Mouse (Mus musculus): Measurements from ENCODE around the gene Rep15. TPM values are rescaled to one million over a fixed set of nuclear protein-coding genes. Genes with fewer than 3 reads are reported as not detected.

Rep15 gene
- polyA plus RNA-seq, 1 experiment from 2014 or later: 1.1 TPM

DNA sequence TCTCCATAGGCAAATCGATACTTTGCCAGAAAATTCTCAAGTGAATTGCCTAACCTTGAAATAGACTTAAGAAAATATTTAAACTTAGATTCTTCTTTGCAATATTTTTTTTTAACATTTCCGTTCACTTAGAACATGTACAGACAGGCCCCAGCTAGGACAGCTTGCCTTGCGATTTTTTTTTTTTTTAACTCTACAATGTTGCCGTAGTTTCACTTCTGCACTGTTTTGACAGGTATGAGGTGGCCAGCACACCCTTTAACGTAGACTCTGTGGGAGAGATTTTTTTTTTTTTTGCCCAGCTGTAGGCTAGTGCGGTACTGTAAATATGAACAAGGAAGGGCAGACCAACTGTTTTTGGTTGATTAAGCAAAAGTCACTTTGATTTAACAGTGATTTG, 22.0 kb upstream of the Rep15 start:
- Histone ChIP-seq H3K36me3 (ENCODE audit: control insufficient read depth, insufficient read depth) (no peaks in the 10 kb centered on the region), H3K27me3 (replicated peaks; ENCODE audit: control insufficient read depth, insufficient read depth, low read length) (no peaks in the 10 kb centered on the region), H3K4me2 (ENCODE audit: low read length) (no peak overlapping the region), H3K4me1 (replicated peaks; ENCODE audit: control insufficient read depth, insufficient read depth, low read length) (no peaks in the 10 kb centered on the region), H3K4me3 (replicated peaks; ENCODE audit: low read length) (no peak overlapping the region), H3K27ac (ENCODE audit: low read length) (no peak overlapping the region), H3K9ac (replicated peaks; ENCODE audit: low read depth, low read length) (no peak overlapping the region), H3K9me3 (ENCODE audit: control insufficient read depth, low read length) (no peaks in the 10 kb centered on the region)
- no peak for ATAC-seq
- 84% methylated on average over 6 of the region's 6 CpGs for WGBS

DNA sequence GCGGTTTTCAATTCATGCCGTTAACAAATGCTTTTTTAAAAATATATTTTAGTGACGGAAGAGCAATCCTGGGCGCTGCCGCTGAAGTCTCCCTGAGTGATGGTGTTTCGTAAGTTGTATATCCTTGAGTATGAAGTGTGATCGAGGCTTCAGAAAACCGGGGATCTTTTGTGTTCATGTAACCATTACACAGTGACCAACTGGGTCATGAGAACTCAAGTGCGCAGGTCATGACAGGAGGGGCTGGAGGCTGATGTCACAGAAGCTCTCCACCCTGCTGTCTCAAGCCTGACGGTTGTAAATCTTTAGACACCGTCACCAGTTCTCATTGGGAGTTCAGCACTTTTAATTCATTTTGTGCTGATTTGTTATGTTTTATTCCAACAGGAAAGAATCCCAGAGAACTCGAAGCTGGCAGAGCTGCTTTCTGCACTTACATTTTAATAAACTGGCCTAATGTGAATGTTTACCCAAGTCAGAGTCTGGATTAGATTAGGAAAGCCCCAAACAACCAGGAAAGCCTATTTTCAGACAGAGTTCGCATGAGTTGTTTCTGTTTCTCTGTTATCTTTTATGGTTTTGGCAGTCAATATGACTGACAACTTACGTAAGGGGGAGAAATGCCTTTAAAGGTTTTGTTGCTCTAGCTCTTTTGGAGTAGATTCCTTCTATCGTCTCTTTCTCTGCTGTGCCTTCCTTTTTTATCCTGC, 21.4 kb upstream of the Rep15 start:
- Histone ChIP-seq H3K4me2 (ENCODE audit: low read length) (no peak overlapping the region), H3K9ac (replicated peaks; ENCODE audit: low read depth, low read length) (no peak overlapping the region), H3K4me1 (replicated peaks; ENCODE audit: control insufficient read depth, insufficient read depth, low read length) (no peaks in the 10 kb centered on the region), H3K27me3 (replicated peaks; ENCODE audit: control insufficient read depth, insufficient read depth, low read length) (no peaks in the 10 kb centered on the region), H3K36me3 (ENCODE audit: control insufficient read depth, insufficient read depth) (no peaks in the 10 kb centered on the region), H3K4me3 (replicated peaks; ENCODE audit: low read length) (no peak overlapping the region), H3K27ac (ENCODE audit: low read length) (no peak overlapping the region), H3K9me3 (ENCODE audit: control insufficient read depth, low read length) (no peaks in the 10 kb centered on the region)
- no peak for ATAC-seq
- 89% methylated on average over 15 of the region's 15 CpGs for WGBS

DNA sequence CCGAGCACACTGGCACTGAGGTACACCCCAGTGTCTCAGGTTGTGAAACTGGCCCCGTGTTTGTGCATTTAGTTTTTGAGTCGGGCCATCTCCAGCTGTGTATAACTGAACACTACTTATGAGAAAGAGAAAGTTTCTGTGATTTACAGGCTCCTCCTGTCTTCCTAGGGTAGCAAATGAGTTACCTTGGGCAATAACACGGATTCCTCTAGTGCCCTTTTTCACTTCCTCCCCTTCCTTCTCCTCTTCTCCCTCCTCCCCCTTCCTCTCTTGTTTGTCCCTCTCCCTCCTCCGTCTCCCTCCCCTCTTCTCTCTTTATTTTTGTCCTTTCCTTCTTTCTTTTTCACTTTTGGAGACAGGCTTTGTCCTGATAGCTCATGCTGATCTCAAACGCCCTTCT, 20.8 kb upstream of the Rep15 start:
- Histone ChIP-seq H3K4me3 (replicated peaks; ENCODE audit: low read length) (no peak overlapping the region), H3K27me3 (replicated peaks; ENCODE audit: control insufficient read depth, insufficient read depth, low read length) (no peaks in the 10 kb centered on the region), H3K4me1 (replicated peaks; ENCODE audit: control insufficient read depth, insufficient read depth, low read length) (no peaks in the 10 kb centered on the region), H3K9me3 (ENCODE audit: control insufficient read depth, low read length) (no peaks in the 10 kb centered on the region), H3K36me3 (ENCODE audit: control insufficient read depth, insufficient read depth) (no peaks in the 10 kb centered on the region), H3K4me2 (ENCODE audit: low read length) (no peak overlapping the region), H3K9ac (replicated peaks; ENCODE audit: low read depth, low read length) (no peak overlapping the region), H3K27ac (ENCODE audit: low read length) (no peak overlapping the region)
- 59% methylated on average over 6 of the region's 6 CpGs for WGBS
- no peak for ATAC-seq

DNA sequence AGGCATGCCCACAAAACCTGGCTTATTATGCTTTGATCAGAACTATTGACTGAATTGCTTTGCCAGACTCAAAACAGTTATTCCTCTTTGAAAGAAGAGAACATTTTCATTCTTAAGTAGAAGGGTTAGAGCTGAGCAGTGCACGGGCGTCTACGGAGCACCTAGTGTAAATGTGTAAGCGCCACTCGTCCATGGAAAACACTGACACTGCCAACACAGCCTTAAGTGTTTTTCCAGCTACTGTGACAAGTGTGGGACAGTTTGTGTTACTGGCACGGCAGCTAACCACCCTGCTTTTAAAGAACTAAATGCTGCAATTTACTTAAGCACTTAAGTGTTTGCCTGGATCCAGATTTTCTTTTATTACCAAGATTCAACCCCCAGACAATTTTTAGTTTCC, 20.4 kb upstream of the Rep15 start:
- Histone ChIP-seq H3K4me1 (replicated peaks; ENCODE audit: control insufficient read depth, insufficient read depth, low read length) (no peaks in the 10 kb centered on the region), H3K36me3 (ENCODE audit: control insufficient read depth, insufficient read depth) (no peaks in the 10 kb centered on the region), H3K4me3 (replicated peaks; ENCODE audit: low read length) (no peak overlapping the region), H3K27ac (ENCODE audit: low read length) (no peak overlapping the region), H3K27me3 (replicated peaks; ENCODE audit: control insufficient read depth, insufficient read depth, low read length) (no peaks in the 10 kb centered on the region), H3K9ac (replicated peaks; ENCODE audit: low read depth, low read length) (no peak overlapping the region), H3K9me3 (ENCODE audit: control insufficient read depth, low read length) (no peaks in the 10 kb centered on the region), H3K4me2 (ENCODE audit: low read length) (no peak overlapping the region)
- 42% methylated on average over 6 of the region's 6 CpGs for WGBS
- no peak for ATAC-seq

DNA sequence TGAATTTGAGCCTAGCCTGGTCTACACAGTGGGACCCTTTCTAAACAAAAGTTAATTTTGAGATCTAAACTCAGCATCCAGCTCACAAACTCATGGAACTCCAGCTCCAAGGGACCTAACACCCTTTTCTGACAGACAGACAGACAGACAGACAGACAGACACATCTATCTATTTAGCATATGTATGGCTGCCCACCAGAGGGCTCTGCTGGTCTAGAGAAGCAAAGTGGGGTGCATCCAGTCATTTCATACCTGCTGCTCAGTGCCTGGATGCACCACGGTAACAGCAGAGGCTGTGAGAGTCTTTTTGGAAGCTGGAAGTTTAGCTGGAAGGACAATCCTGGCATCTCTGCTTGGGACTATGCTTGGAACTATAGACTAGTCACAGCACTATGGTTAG, 18.8 kb upstream of the Rep15 start:
- no peak overlapping the region for H3K4me3 ChIP-seq (replicated peaks; ENCODE audit: low read length)
- 74% methylated on average over 1 of the region's 1 CpGs for WGBS
- H3K4me1 ChIP-seq (replicated peaks; ENCODE audit: control insufficient read depth, insufficient read depth, low read length): no peaks in the 10 kb centered on the region
- no peak overlapping the region for H3K27ac ChIP-seq (ENCODE audit: low read length)
- no peak overlapping the region for H3K9ac ChIP-seq (replicated peaks; ENCODE audit: low read depth, low read length)
- ATAC-seq: no peak
- H3K27me3 ChIP-seq (replicated peaks; ENCODE audit: control insufficient read depth, insufficient read depth, low read length): no peaks in the 10 kb centered on the region
- H3K9me3 ChIP-seq (ENCODE audit: control insufficient read depth, low read length): no peaks in the 10 kb centered on the region
- H3K36me3 ChIP-seq (ENCODE audit: control insufficient read depth, insufficient read depth): no peaks in the 10 kb centered on the region
- no peak overlapping the region for H3K4me2 ChIP-seq (ENCODE audit: low read length)

DNA sequence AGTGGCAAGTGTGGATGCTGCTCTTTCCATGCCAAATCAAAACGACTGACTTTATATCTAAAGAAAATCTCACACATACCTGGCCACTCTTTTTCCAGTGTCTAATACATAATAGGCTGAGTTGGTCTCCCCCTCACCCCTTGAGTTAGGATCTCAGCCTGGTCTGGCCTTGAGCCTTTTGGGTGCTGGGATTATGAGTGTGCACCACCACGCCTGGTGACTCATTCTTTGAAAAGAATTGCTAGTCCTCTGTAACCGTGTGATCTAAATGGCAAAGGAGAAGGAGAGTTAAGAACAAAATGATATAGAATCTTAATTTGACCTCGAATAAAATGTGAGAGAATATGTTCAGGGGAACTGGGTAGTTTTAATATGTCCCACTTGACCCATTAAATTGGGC, 14.5 kb upstream of the Rep15 start:
- Histone ChIP-seq H3K27me3 (replicated peaks; ENCODE audit: control insufficient read depth, insufficient read depth, low read length) (no peaks in the 10 kb centered on the region), H3K4me3 (replicated peaks; ENCODE audit: low read length) (no peak overlapping the region), H3K9ac (replicated peaks; ENCODE audit: low read depth, low read length) (no peak overlapping the region), H3K4me2 (ENCODE audit: low read length) (no peak overlapping the region), H3K9me3 (ENCODE audit: control insufficient read depth, low read length) (no peaks in the 10 kb centered on the region), H3K36me3 (ENCODE audit: control insufficient read depth, insufficient read depth) (no peaks in the 10 kb centered on the region), H3K27ac (ENCODE audit: low read length) (no peak overlapping the region), H3K4me1 (replicated peaks; ENCODE audit: control insufficient read depth, insufficient read depth, low read length) (no peaks in the 10 kb centered on the region)
- WGBS: 90% methylated on average over 4 of the region's 4 CpGs
- ATAC-seq: no peak

DNA sequence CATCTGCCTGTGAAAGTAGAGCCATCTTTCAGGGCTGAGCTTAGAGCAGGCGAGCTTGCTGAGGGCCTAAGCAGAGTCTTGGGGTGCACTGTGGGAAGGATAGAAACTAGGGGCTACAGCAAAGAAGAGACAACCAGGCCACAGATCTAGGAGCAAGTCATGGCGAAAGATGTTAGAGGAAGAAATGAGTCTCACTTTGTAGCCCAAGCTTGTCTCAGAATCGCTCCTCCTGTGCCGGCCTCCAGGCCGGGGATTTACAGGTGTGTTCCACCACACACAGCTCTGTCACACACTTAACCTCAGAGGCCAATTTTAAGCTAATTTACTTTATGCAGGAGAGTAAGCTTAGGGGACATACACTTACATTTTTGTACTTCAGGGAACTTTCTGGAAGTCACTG, 14.0 kb upstream of the Rep15 start:
- ATAC-seq: no peak
- WGBS: 95% methylated on average over 5 of the region's 5 CpGs
- no peaks in the 10 kb centered on the region for H3K4me1 ChIP-seq (replicated peaks; ENCODE audit: control insufficient read depth, insufficient read depth, low read length)
- no peaks in the 10 kb centered on the region for H3K9me3 ChIP-seq (ENCODE audit: control insufficient read depth, low read length)
- H3K36me3 ChIP-seq (ENCODE audit: control insufficient read depth, insufficient read depth): no peaks in the 10 kb centered on the region
- H3K27ac ChIP-seq (ENCODE audit: low read length): no peak overlapping the region
- no peak overlapping the region for H3K9ac ChIP-seq (replicated peaks; ENCODE audit: low read depth, low read length)
- H3K27me3 ChIP-seq (replicated peaks; ENCODE audit: control insufficient read depth, insufficient read depth, low read length): no peaks in the 10 kb centered on the region
- no peak overlapping the region for H3K4me3 ChIP-seq (replicated peaks; ENCODE audit: low read length)
- no peak overlapping the region for H3K4me2 ChIP-seq (ENCODE audit: low read length)

DNA sequence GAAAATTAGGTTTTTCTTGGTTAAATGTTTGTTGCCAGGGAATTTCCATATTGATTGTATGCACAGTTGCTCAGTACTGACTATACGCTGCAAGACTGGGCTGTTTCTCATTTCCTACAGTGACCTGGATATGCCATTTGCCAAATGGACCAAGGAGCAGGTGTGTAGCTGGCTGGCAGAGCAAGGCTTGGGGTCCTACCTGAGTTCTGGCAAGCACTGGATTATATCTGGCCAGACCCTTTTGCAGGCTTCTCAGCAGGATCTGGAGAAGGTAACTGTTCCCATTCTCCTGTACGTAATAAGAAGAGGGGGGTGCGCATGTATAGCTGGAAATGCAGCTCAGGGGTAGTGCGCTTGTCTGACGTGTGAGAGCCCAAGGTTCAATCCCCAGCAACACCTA, 11.2 kb upstream of the Rep15 start:
- no peak overlapping the region for H3K9ac ChIP-seq (replicated peaks; ENCODE audit: low read depth, low read length)
- WGBS: 90% methylated on average over 5 of the region's 5 CpGs
- no peaks in the 10 kb centered on the region for H3K4me1 ChIP-seq (replicated peaks; ENCODE audit: control insufficient read depth, insufficient read depth, low read length)
- no peaks in the 10 kb centered on the region for H3K9me3 ChIP-seq (ENCODE audit: control insufficient read depth, low read length)
- H3K4me3 ChIP-seq (replicated peaks; ENCODE audit: low read length): no peak overlapping the region
- H3K36me3 ChIP-seq (ENCODE audit: control insufficient read depth, insufficient read depth): no peaks in the 10 kb centered on the region
- ATAC-seq: no peak
- no peak overlapping the region for H3K4me2 ChIP-seq (ENCODE audit: low read length)
- H3K27ac ChIP-seq (ENCODE audit: low read length): no peak overlapping the region
- H3K27me3 ChIP-seq (replicated peaks; ENCODE audit: control insufficient read depth, insufficient read depth, low read length): no peaks in the 10 kb centered on the region

DNA sequence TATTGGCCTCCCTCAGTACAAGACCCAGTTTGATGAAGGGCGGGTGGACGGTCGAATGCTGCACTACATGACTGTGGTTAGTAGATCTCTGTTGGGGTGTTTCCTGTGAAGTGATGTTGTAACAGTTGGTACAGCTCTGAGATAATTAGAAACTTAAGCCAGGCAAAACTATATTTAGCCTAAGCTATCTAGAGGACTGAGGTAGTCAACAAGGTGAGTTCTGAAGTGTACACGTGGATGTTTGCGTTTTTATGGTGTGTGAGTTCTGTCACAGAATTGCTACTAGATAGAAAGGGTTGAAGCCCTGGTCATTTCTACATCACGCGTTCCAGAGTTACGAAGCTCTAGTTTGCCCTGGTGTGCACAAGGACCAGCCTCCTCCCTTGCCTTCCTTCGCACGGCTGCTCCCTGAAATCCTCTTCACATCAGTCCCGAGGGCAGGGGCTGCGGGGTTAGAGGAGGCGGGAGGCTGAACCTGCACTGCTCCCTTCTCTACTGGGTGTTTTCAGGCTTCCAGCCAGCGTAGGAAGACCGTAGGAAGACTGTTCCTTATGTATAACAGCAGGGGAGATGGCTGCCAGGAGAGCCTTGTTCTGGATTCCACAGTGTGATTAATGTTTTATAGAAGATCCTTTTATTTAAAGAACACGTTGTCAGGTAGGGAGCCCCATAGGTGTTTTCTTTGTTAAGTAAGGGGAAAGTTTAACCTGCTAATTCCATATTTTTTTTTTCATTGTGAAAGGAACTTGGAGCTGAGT, 9.8 kb upstream of the Rep15 start:
- no peak for ATAC-seq
- no peaks in the 10 kb centered on the region for H3K4me1 ChIP-seq (replicated peaks; ENCODE audit: control insufficient read depth, insufficient read depth, low read length)
- no peaks in the 10 kb centered on the region for H3K36me3 ChIP-seq (ENCODE audit: control insufficient read depth, insufficient read depth)
- 83% methylated on average over 16 of the region's 16 CpGs for WGBS
- H3K4me2 ChIP-seq (ENCODE audit: low read length): no peak overlapping the region
- no peaks in the 10 kb centered on the region for H3K9me3 ChIP-seq (ENCODE audit: control insufficient read depth, low read length)
- H3K9ac ChIP-seq (replicated peaks; ENCODE audit: low read depth, low read length): no peak overlapping the region
- no peaks in the 10 kb centered on the region for H3K27me3 ChIP-seq (replicated peaks; ENCODE audit: control insufficient read depth, insufficient read depth, low read length)
- H3K4me3 ChIP-seq (replicated peaks; ENCODE audit: low read length): no peak overlapping the region
- no peak overlapping the region for H3K27ac ChIP-seq (ENCODE audit: low read length)

DNA sequence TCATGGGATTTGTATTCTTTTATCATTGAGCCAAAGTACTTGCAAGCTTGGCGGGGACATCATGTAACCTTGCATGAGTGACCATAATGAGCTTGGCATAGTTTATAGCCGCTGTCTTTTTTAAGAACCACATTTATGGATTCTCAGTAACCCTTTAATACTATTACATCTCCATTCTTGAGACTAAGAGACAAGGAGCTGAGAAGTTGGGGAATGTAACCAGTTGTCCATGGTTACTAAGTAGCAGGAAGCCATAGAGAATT, 9.3 kb upstream of the Rep15 start:
- WGBS: 84% methylated on average over 2 of the region's 2 CpGs
- Histone ChIP-seq H3K4me1 (replicated peaks; ENCODE audit: control insufficient read depth, insufficient read depth, low read length) (no peaks in the 10 kb centered on the region), H3K4me2 (ENCODE audit: low read length) (no peak overlapping the region), H3K36me3 (ENCODE audit: control insufficient read depth, insufficient read depth) (no peaks in the 10 kb centered on the region), H3K4me3 (replicated peaks; ENCODE audit: low read length) (no peak overlapping the region), H3K27ac (ENCODE audit: low read length) (no peak overlapping the region), H3K9me3 (ENCODE audit: control insufficient read depth, low read length) (no peaks in the 10 kb centered on the region), H3K9ac (replicated peaks; ENCODE audit: low read depth, low read length) (no peak overlapping the region), H3K27me3 (replicated peaks; ENCODE audit: control insufficient read depth, insufficient read depth, low read length) (no peaks in the 10 kb centered on the region)
- ATAC-seq: no peak
